Mouse (Mus musculus): Measurements from ENCODE around the gene Yap1. TPM values are rescaled to one million over a fixed set of nuclear protein-coding genes. Genes with fewer than 3 reads are reported as not detected.
A peak's percentile ranks its signal among the peaks of the same experiment; 100 is the strongest.

The Yap1 gene
- polyA plus RNA-seq, 1 experiment from 2014 or later, result 3.2 TPM

DNA sequence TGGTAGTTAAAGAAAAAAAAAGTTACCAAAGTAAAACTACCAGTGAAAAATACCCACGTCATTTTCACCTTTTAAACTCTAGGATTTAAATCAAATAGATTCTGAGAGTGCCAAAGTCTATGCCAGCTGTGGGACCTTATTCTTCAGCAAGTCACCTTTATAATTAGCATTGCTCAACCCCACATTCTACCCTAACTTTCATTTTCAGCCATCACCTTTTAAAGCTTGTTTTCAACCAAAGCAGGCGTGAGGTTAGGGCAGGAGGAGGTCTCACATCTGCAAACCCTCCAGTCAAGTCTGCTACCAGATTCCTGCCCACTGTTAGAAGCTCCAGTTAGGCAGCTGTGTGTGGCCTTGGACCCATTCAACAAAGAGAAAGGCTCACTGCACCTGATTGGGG, 32.4 kb downstream of the Yap1 start:
- Histone ChIP-seq H3K4me2 (no peak overlapping the region), H3K36me3 (replicated peaks) (no peaks in the 10 kb centered on the region), H3K9ac (no peak overlapping the region), H3K4me3 (replicated peaks) (no peak overlapping the region), H3K27me3 (no peaks in the 10 kb centered on the region), H3K4me1 (replicated peaks) (no peaks in the 10 kb centered on the region), H3K27ac (replicated peaks) (no peak overlapping the region), H3K9me3 (replicated peaks) (no peaks in the 10 kb centered on the region)
- ATAC-seq (ENCODE audit: insufficient read depth), result no peak
- WGBS (ENCODE audit: insufficient replicate concordance), result 40% methylated on average over 2 of the region's 2 CpGs

DNA sequence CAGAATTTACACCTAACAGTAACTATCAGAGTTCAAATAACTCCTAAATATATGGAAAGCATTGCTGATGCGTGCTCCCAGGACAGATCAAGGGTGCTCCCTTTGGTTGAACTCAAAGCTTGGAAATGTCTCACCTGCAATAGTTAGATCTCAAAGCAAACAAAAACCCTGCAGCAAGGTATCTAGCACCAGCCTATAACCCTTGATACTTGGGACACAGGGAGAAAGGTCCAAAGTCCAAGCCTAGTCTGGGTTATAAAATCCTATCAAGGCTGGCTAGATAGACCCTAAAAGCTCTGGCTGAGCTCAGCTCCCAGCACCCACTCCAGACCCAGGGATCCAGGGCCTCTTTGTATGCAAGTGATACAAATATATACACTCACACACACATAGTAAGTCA, 36.4 kb downstream of the Yap1 start:
- ATAC-seq (ENCODE audit: insufficient read depth), result no peak
- H3K36me3 ChIP-seq (replicated peaks), result no peaks in the 10 kb centered on the region
- 61% methylated on average over 1 of the region's 1 CpGs for WGBS (ENCODE audit: insufficient replicate concordance)

DNA sequence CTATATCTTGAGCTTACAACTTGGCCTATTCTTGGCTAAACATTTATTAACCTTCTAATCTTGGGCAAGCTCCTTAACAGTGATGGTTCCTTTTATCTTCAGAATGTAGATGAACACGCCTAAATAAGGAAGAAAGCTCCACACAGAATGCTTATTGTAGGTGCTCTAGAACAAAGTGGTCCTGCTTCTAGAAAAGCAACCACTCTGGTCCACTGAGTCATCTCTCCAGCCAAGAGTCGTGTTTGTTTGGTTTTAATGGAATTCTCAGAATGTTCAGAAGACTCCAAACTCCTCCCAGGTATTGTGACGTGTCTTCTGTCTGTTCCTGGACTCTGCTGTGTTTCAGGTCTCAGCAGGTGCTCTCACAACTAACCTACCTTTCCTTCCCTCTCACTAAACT, 38.8 kb downstream of the Yap1 start:
- Histone ChIP-seq H3K9ac (no peak overlapping the region), H3K9me3 (replicated peaks) (no peaks in the 10 kb centered on the region), H3K4me1 (replicated peaks) (peaks cover 26% of the 10 kb centered on the region), H3K36me3 (replicated peaks) (no peaks in the 10 kb centered on the region), H3K4me3 (replicated peaks) (no peak overlapping the region), H3K27me3 (no peaks in the 10 kb centered on the region), H3K27ac (replicated peaks) (no peak overlapping the region), H3K4me2 (no peak overlapping the region)
- ATAC-seq (ENCODE audit: insufficient read depth), result no peak
- 50% methylated on average over 3 of the region's 3 CpGs for WGBS (ENCODE audit: insufficient replicate concordance)

More for the DNA sequence above, 36.4 kb downstream of the Yap1 start:
- H3K27ac ChIP-seq (replicated peaks), result no peak overlapping the region
- H3K9ac ChIP-seq, result no peak overlapping the region
- H3K27me3 ChIP-seq, result no peaks in the 10 kb centered on the region
- peaks cover 22% of the 10 kb centered on the region for H3K4me1 ChIP-seq (replicated peaks)
- no peaks in the 10 kb centered on the region for H3K9me3 ChIP-seq (replicated peaks)
- H3K4me2 ChIP-seq, result no peak overlapping the region
- H3K4me3 ChIP-seq (replicated peaks), result no peak overlapping the region

DNA sequence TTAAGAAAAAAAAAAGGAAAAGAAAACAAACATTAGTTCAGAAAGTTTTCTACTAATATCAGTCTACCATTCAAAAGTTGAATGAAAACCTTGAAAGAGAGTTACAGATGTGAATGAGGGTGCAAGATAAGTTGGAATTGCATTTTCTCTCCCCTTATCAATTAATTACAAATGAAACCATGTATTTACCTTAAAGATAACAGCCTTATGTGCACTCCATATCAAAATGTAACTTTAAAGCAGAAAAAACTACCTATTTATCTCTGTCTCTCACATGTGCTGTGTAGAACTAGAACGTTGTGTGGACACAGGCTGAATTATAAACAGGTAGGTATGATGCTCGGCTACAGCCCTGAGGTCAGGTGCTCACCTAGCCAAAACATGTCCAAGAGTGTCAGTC, 40.5 kb downstream of the Yap1 start:
- no peaks in the 10 kb centered on the region for H3K9me3 ChIP-seq (replicated peaks)
- 0 out of 2 replicates have a peak overlapping the region, but pooled peaks have one; percentile 8 for H3K4me2 ChIP-seq
- no peaks in the 10 kb centered on the region for H3K36me3 ChIP-seq (replicated peaks)
- peaks cover 35% of the 10 kb centered on the region for H3K4me1 ChIP-seq (replicated peaks)
- WGBS (ENCODE audit: insufficient replicate concordance), result 32% methylated on average over 2 of the region's 2 CpGs
- H3K4me3 ChIP-seq (replicated peaks), result no peak overlapping the region
- no peak overlapping the region for H3K9ac ChIP-seq
- H3K27me3 ChIP-seq, result no peaks in the 10 kb centered on the region
- H3K27ac ChIP-seq (replicated peaks), result 0 out of 2 replicates have a peak overlapping the region, but pooled peaks have one; percentile 6
- ATAC-seq (ENCODE audit: insufficient read depth), result peak; percentile 77

DNA sequence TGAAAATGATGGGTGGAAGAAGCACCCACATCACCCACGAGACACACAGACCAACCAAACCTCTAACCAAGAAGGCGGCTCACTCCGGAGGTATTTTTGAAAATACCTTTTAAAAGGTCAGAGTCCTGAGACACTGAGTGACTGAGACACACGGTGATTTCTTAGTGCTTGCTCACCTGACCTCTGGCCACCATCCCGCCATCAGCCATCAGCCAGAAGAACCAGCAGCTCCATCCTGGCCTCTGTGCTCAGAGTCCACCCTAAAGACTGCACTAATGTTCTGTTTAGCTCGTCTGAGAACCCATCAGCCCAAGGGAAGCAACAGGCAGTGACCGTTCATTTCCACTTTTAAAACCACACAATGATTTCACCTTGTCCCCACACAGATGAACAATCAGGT, 41.5 kb downstream of the Yap1 start:
- H3K27ac ChIP-seq (replicated peaks), result 0 out of 2 replicates have a peak overlapping the region, but pooled peaks have one; percentile 8
- no peak overlapping the region for H3K4me2 ChIP-seq
- H3K36me3 ChIP-seq (replicated peaks), result no peaks in the 10 kb centered on the region
- peaks cover 43% of the 10 kb centered on the region for H3K4me1 ChIP-seq (replicated peaks)
- H3K4me3 ChIP-seq (replicated peaks), result no peak overlapping the region
- no peak overlapping the region for H3K9ac ChIP-seq
- 63% methylated on average over 7 of the region's 7 CpGs for WGBS (ENCODE audit: insufficient replicate concordance)
- H3K9me3 ChIP-seq (replicated peaks), result no peaks in the 10 kb centered on the region
- no peaks in the 10 kb centered on the region for H3K27me3 ChIP-seq
- ATAC-seq (ENCODE audit: insufficient read depth), result no peak

DNA sequence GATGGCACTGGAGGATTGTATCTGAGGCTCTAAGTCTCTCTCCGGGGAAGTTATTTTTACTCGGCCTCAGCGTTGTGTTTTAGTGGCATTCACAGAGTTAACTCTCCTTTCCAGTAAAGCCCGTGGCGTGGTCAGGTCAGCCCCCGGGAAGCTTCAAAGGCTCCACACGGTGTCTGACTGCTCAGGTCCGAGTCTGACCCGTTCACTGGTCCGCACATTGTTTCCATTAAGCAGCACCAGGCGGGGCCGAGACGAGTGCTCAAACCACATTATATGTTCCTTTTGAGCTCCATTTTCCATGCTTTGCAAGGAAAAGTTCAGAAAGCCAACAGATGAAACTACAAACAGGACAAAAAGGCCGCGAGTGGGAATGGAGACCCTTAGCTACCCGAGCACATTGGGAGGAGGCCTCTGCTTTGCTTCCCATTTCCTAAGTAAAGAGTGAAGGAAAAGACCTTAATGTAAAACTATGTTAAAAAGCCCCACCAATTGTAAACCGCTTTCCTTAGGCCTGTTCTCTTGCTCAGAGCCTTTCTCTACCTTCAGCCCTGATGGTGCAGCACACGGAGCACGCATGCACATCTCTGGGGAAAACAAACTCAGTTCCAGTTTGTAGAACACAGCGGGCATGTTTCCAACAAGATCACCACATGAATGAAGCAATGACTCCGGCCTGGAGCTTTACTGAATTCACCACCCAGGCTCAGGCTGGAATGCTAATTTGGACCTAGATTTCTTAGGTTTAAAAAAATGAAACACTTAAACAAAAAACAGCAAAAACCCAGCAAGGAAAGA, 42.8 kb downstream of the Yap1 start:
- peaks cover 44% of the 10 kb centered on the region for H3K4me1 ChIP-seq (replicated peaks)
- no peak overlapping the region for H3K27ac ChIP-seq (replicated peaks)
- WGBS (ENCODE audit: insufficient replicate concordance), result 60% methylated on average over 21 of the region's 21 CpGs
- no peaks in the 10 kb centered on the region for H3K27me3 ChIP-seq
- no peaks in the 10 kb centered on the region for H3K9me3 ChIP-seq (replicated peaks)
- ATAC-seq (ENCODE audit: insufficient read depth), result no peak
- no peak overlapping the region for H3K4me3 ChIP-seq (replicated peaks)
- no peak overlapping the region for H3K4me2 ChIP-seq
- no peak overlapping the region for H3K9ac ChIP-seq
- no peaks in the 10 kb centered on the region for H3K36me3 ChIP-seq (replicated peaks)

DNA sequence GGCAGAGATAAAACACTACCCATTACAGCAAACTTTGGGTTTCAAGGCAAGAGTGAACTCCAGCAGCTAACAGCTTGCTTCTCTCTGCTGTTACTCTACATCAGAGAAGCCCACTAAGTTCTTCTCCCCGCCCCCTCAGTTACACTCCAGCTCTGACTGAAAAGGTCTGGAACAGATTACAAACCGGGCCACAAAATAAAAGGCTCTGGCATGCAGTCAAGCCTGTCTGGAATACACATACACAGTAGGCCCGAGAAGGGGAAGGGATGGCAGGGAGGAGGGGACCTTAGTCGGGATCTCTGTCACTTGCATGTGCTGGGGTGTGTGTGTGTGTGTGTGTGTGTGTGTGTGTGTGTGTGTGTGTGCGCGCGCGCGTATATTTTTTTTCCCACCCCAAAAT, 44.0 kb downstream of the Yap1 start:
- H3K36me3 ChIP-seq (replicated peaks), result no peaks in the 10 kb centered on the region
- no peak overlapping the region for H3K9ac ChIP-seq
- H3K4me1 ChIP-seq (replicated peaks), result peaks cover 41% of the 10 kb centered on the region
- H3K27me3 ChIP-seq, result no peaks in the 10 kb centered on the region
- H3K27ac ChIP-seq (replicated peaks), result no peak overlapping the region
- WGBS (ENCODE audit: insufficient replicate concordance), result 71% methylated on average over 9 of the region's 9 CpGs
- H3K4me3 ChIP-seq (replicated peaks), result no peak overlapping the region
- H3K9me3 ChIP-seq (replicated peaks), result no peaks in the 10 kb centered on the region
- ATAC-seq (ENCODE audit: insufficient read depth), result no peak
- no peak overlapping the region for H3K4me2 ChIP-seq

DNA sequence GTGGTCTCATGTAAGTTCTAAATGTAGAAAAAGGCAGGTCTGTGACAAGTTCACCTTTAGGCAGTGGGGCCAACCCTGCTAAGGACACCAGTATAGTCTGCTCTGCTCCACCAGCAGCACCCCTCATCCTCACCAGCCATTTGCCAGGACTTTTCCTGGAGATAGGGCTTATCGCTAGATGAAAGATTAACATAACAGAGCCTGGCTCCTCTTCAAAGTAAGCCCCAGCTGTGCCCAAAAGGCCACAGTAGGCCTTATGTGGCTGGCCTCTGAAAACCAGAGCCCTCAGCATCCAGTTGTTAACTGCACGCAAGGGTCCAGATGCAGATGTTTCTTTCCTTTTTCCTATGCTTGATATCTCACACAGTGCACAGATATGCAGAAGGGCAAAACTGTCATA, 45.1 kb downstream of the Yap1 start:
- peaks cover 32% of the 10 kb centered on the region for H3K4me1 ChIP-seq (replicated peaks)
- no peak overlapping the region for H3K9ac ChIP-seq
- H3K4me3 ChIP-seq (replicated peaks), result no peak overlapping the region
- H3K36me3 ChIP-seq (replicated peaks), result no peaks in the 10 kb centered on the region
- 74% methylated on average over 2 of the region's 2 CpGs for WGBS (ENCODE audit: insufficient replicate concordance)
- no peak for ATAC-seq (ENCODE audit: insufficient read depth)
- no peak overlapping the region for H3K27ac ChIP-seq (replicated peaks)
- H3K4me2 ChIP-seq, result no peak overlapping the region
- no peaks in the 10 kb centered on the region for H3K27me3 ChIP-seq
- no peaks in the 10 kb centered on the region for H3K9me3 ChIP-seq (replicated peaks)

DNA sequence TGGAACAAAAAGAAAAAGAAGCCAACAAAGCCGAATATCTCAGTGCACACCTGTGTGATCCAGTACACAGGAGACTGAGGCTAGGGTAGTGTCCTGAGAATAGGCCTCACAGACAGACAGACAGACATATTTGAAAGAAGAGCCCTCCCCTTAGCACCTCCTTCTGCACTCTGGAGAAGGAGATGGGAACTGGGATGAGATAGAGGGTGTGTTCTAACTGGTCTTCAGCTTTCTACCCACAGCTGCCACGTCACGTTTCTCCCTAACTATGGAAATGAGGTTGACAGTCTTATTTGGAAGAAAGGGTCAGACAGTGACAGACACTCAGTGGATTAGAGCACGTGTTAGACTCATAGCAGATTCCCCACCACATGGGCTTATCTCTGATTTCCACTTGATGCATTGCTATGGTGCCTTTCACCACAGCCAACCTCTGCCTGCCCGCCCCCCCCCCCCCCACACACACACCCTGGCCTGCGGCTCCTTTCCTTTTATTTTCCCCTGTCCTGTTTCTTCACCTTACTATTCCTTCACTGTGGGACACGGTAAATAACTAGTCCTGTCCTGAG, 46.3 kb downstream of the Yap1 start:
- Histone ChIP-seq H3K9me3 (replicated peaks) (no peaks in the 10 kb centered on the region), H3K4me1 (replicated peaks) (peaks cover 23% of the 10 kb centered on the region), H3K4me3 (replicated peaks) (no peak overlapping the region), H3K27me3 (no peaks in the 10 kb centered on the region), H3K27ac (replicated peaks) (no peak overlapping the region), H3K36me3 (replicated peaks) (no peaks in the 10 kb centered on the region), H3K4me2 (no peak overlapping the region), H3K9ac (no peak overlapping the region)
- WGBS (ENCODE audit: insufficient replicate concordance), result 39% methylated on average over 6 of the region's 7 CpGs
- ATAC-seq (ENCODE audit: insufficient read depth), result peak; percentile 34

DNA sequence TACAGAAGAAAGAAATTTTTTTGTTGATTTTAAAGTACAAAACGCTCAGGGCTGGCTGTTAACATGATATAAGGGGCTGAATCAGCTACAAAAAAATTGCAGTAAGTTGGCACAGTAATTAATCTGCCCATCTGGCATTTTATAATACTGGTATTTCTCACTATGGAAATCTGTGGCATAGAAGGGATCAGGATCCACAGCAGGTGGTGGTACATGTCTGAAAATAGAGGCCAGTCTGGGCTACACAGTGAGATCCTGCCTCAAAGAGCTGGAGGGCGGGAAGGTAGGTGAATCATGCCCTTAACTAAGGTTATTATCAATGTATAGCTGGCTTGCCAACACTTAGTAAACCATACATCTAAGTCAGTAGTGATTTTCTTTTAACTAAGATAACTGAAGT, 47.0 kb downstream of the Yap1 start:
- WGBS (ENCODE audit: insufficient replicate concordance), result 70% methylated on average over 2 of the region's 2 CpGs
- ATAC-seq (ENCODE audit: insufficient read depth), result no peak

DNA sequence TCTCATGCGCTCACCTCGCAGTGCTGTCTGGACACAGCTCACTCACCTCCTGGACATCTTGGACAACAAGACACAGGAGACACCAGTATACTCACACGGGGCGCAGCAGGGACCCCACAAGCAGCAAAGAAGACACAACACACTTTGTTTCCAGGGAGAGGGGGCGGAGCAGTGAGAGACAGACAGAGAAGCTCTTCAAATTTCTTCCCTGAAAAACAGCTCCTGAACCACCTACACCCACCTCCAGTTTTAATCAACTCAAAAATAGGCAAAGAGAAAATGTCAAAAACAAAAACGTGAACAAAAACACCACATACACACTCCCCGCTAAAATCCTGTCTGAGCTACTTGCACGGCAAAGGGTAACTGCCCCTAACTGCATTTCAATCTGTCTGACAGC, 48.0 kb downstream of the Yap1 start:
- Histone ChIP-seq H3K4me1 (replicated peaks) (peaks cover 17% of the 10 kb centered on the region), H3K27ac (replicated peaks) (no peak overlapping the region), H3K9ac (no peak overlapping the region), H3K9me3 (replicated peaks) (no peaks in the 10 kb centered on the region), H3K4me2 (no peak overlapping the region), H3K27me3 (no peaks in the 10 kb centered on the region), H3K36me3 (replicated peaks) (0 out of 2 replicates have a peak, but pooled peaks cover 3% of the 10 kb centered on the region), H3K4me3 (replicated peaks) (no peak overlapping the region)
- no peak for ATAC-seq (ENCODE audit: insufficient read depth)
- WGBS (ENCODE audit: insufficient replicate concordance), result 76% methylated on average over 8 of the region's 8 CpGs

More for the DNA sequence above, 47.0 kb downstream of the Yap1 start:
- no peaks in the 10 kb centered on the region for H3K9me3 ChIP-seq (replicated peaks)
- 0 out of 2 replicates have a peak, but pooled peaks cover 3% of the 10 kb centered on the region for H3K36me3 ChIP-seq (replicated peaks)
- no peaks in the 10 kb centered on the region for H3K27me3 ChIP-seq
- peaks cover 17% of the 10 kb centered on the region for H3K4me1 ChIP-seq (replicated peaks)
- H3K27ac ChIP-seq (replicated peaks), result no peak overlapping the region
- H3K4me2 ChIP-seq, result no peak overlapping the region
- H3K4me3 ChIP-seq (replicated peaks), result no peak overlapping the region
- H3K9ac ChIP-seq, result no peak overlapping the region

Measured in liver, embryonic 15.5 days (tissue).